Comparison of ENCODE assay signal across 9 mouse cellular contexts in the genomic region with DNA sequence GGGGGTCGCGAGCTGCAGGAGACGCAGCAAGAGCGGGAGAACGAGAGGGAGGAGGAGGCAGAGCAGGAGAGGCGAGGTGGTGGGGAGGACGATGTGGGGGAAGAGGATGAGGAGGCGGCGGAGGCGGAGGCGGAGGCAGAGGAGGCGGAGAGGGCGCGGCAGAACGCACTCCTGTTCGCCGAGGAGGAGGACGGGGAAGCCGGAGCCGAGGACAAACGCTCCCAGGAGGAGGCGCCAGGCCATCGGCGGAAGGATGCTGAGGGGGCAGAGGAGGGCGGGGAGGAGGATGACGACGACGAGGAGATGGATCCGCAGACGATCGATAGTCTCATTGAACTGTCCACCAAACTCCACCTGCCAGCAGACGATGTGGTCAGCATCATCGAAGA. TPM values are rescaled to one million over a fixed set of nuclear protein-coding genes. Genes with fewer than 3 reads are reported as not detected.
DNase-seq lines count a peak whose midpoint lies in the region; ATAC-seq and TF ChIP-seq lines count a peak whose summit lies in the region.
"Had no signal": no experiment of that assay in that cellular context is flagged by ENCODE, and none has a peak within 500 bp of the region (broad histone marks: within the 10 kb centered on the region; RNA-seq: fewer than 3 reads in every experiment).

No protein-coding gene starts in this region.

- peaks cover 28% of the 10 kb centered on the region for H3K4me1 ChIP-seq in spleen, adult 2 months (ENCODE audit: control insufficient read depth, insufficient read depth, insufficient read length)
- H3K4me1 ChIP-seq in cerebellum, adult 2 months (ENCODE audit: control insufficient read depth, insufficient read depth, low read length): no peaks in the 10 kb centered on the region
- peaks cover 20% of the 10 kb centered on the region for H3K4me1 ChIP-seq in midbrain, embryonic 14.5 days (ENCODE audit: control insufficient read depth, insufficient read depth, low read length)

- peaks cover 21% of the 10 kb centered on the region for H3K27me3 ChIP-seq in spleen, adult 2 months (ENCODE audit: control insufficient read depth, insufficient read depth, low read length)
- no peaks in the 10 kb centered on the region for H3K27me3 ChIP-seq in cerebellum, adult 2 months (ENCODE audit: control insufficient read depth, insufficient read depth, low read length)
- peaks cover 38% of the 10 kb centered on the region for H3K27me3 ChIP-seq in midbrain, embryonic 14.5 days (ENCODE audit: control insufficient read depth, insufficient read depth, low read length)

- no peaks in the 10 kb centered on the region for H3K9me3 ChIP-seq in midbrain, embryonic 14.5 days (ENCODE audit: control insufficient read depth, low read length)

- no peak for TF ChIP-seq POLR2A in spleen, adult 2 months (IDR thresholded peaks at IDR 0.05; ENCODE audit: low read depth, low read length)
- TF ChIP-seq POLR2A in cerebellum, adult 2 months (IDR thresholded peaks at IDR 0.05; ENCODE audit: borderline replicate concordance, insufficient read depth, low read length): no peak

- no peak for ATAC-seq in midbrain, embryonic 14.5 days (ENCODE audit: low FRiP score, low TSS enrichment)

- H3K9ac ChIP-seq in midbrain, embryonic 14.5 days (replicated peaks; ENCODE audit: low read length): peak overlapping the region; percentile 60

- WGBS in spleen, adult 2 months: 1% methylated on average over 26 of the region's 33 CpGs
- WGBS in cerebellum, adult 2 months: under 1% methylated on average over 33 of the region's 33 CpGs
- WGBS in midbrain, embryonic 14.5 days: 0% methylated on average over 33 of the region's 33 CpGs

- no peak for DNase-seq in spleen, adult 2 months (ENCODE audit: low read depth in 1 of 2, low spot score in 2 of 2)
- no peak for DNase-seq in spleen, postnatal 14 days (ENCODE audit: low spot score in 2 of 2)
- DNase-seq in cerebellum, adult 2 months: peak; percentile 54 to 61
- peak; percentile 43 to 47 for DNase-seq in frontal cortex, postnatal 14 days (ENCODE audit: low spot score in 2 of 2)
- peak; percentile 71 for DNase-seq in left cerebral cortex, adult 2 months (ENCODE audit: extremely low spot score in 1 of 2, low spot score in 2 of 2)
- peak; percentile 63 for DNase-seq in midbrain, embryonic 14.5 days
- DNase-seq in thymus, postnatal 14 days: peak; percentile 44
- no peak for DNase-seq in ovary, postnatal 36 days (ENCODE audit: low spot score)

- H3K4me2 ChIP-seq in midbrain, embryonic 14.5 days (ENCODE audit: low read length): peak overlapping the region; percentile 100

- peak overlapping the region; percentile 51 for H3K4me3 ChIP-seq in spleen, adult 2 months (ENCODE audit: extremely low read depth, insufficient read depth, insufficient read length)
- H3K4me3 ChIP-seq in cerebellum, adult 2 months (replicated peaks; ENCODE audit: insufficient read depth, low read depth, low read length): peak overlapping the region; percentile 54
- peak overlapping the region; percentile 65 for H3K4me3 ChIP-seq in left cerebral cortex, adult 2 months
- H3K4me3 ChIP-seq in midbrain, embryonic 14.5 days (replicated peaks; ENCODE audit: low read depth, low read length): peak overlapping the region; percentile 52

- intact Hi-C loops in left cerebral cortex, adult 2 months (cut with DNase I): loop anchor here (1.0 to 5.0 kb wide), 2 partner anchors 71 to 275 kb away; partner anchors contain the start of gene Srrt

- peaks cover 3% of the 10 kb centered on the region; the same call in 1 of the 2 replicates for H3K36me3 ChIP-seq in spleen, adult 2 months (ENCODE audit: control insufficient read depth, insufficient read depth, low read length)
- peaks cover 21% of the 10 kb centered on the region for H3K36me3 ChIP-seq in midbrain, embryonic 14.5 days (ENCODE audit: control insufficient read depth, insufficient read depth, low read length)

- no peak overlapping the region for H3K27ac ChIP-seq in spleen, adult 2 months (ENCODE audit: insufficient read depth, low read length)
- no peak overlapping the region for H3K27ac ChIP-seq in cerebellum, adult 2 months (ENCODE audit: insufficient read depth, low read length)
- peak overlapping the region; percentile 93 for H3K27ac ChIP-seq in left cerebral cortex, adult 2 months
- H3K27ac ChIP-seq in midbrain, embryonic 14.5 days (replicated peaks; ENCODE audit: low read depth, low read length): peak overlapping the region; percentile 32; the same call in 1 of the 2 replicates

- no peak for TF ChIP-seq CTCF in spleen, adult 2 months (IDR thresholded peaks at IDR 0.05; ENCODE audit: extremely low read depth, insufficient read depth, insufficient read length, insufficient replicate concordance)
- no peak for TF ChIP-seq CTCF in cerebellum, adult 2 months (IDR thresholded peaks at IDR 0.05; ENCODE audit: borderline replicate concordance, insufficient read depth, low read depth, low read length)
- TF ChIP-seq CTCF in left cerebral cortex, adult 2 months (IDR thresholded peaks at IDR 0.05): peak; percentile 4

RNA-seq across cellular contexts. Expression of gene Vgf, which starts 5.8 kb away (rescaled TPM):
- polyA plus RNA-seq in spleen, adult 2 months (2012; rRNA removed): not detected in 2 replicates
- 62.1 and 65.4 TPM in 2 replicates for polyA plus RNA-seq in cerebellum, adult 2 months (2012; rRNA removed)
- total RNA-seq in left cerebral cortex, adult 2 months (2021): 100 to 1,000 TPM; 433 to 446 TPM
- polyA plus RNA-seq in midbrain, embryonic 14.5 days (2014; fragmentation: Nextera tagmentation; extraction: Ambion mirVana): 4.8 and 6.9 TPM in 2 replicates
- polyA plus RNA-seq: gonadal fat pad, adult 2 months had no signal

RNA-seq across cellular contexts. Expression of gene Ap1s1, which starts 13.9 kb away (rescaled TPM):
- polyA plus RNA-seq in spleen, adult 2 months (2012; rRNA removed): 15.0 and 16.2 TPM in 2 replicates
- 147 and 168 TPM in 2 replicates for polyA plus RNA-seq in cerebellum, adult 2 months (2012; rRNA removed)
- 100 to 1,000 TPM; 349 to 354 TPM for total RNA-seq in left cerebral cortex, adult 2 months (2021)
- 214 and 238 TPM in 2 replicates for polyA plus RNA-seq in midbrain, embryonic 14.5 days (2014; fragmentation: Nextera tagmentation; extraction: Ambion mirVana)

RNA-seq across cellular contexts. Expression of gene Serpine1, which starts 40.0 kb away (rescaled TPM):
- polyA plus RNA-seq in spleen, adult 2 months (2012; rRNA removed): 1.6 and 2.1 TPM in 2 replicates
- polyA plus RNA-seq in cerebellum, adult 2 months (2012; rRNA removed): 0.38 and 0.48 TPM in 2 replicates
- 1 to 10 TPM in 1 of 2 experiments, under 1 TPM in 1; 0.91 to 1.1 TPM for total RNA-seq in left cerebral cortex, adult 2 months (2021)
- polyA plus RNA-seq in midbrain, embryonic 14.5 days (2014; fragmentation: Nextera tagmentation; extraction: Ambion mirVana): 0.26 and 0.28 TPM in 2 replicates

RNA-seq across cellular contexts. Expression of gene Znhit1, which starts 44.2 kb away (rescaled TPM):
- 32.4 and 41.5 TPM in 2 replicates for polyA plus RNA-seq in spleen, adult 2 months (2012; rRNA removed)
- polyA plus RNA-seq in cerebellum, adult 2 months (2012; rRNA removed): 86.8 and 95.4 TPM in 2 replicates
- 10 to 100 TPM; 82.0 to 91.0 TPM for total RNA-seq in left cerebral cortex, adult 2 months (2021)
- 94.0 and 117 TPM in 2 replicates for polyA plus RNA-seq in midbrain, embryonic 14.5 days (2014; fragmentation: Nextera tagmentation; extraction: Ambion mirVana)

RNA-seq across cellular contexts. Expression of gene Plod3, which starts 45.2 kb away (rescaled TPM):
- polyA plus RNA-seq in spleen, adult 2 months (2012; rRNA removed): 37.2 and 41.6 TPM in 2 replicates
- polyA plus RNA-seq in cerebellum, adult 2 months (2012; rRNA removed): 38.6 and 39.7 TPM in 2 replicates
- total RNA-seq in left cerebral cortex, adult 2 months (2021): 10 to 100 TPM; 38.7 to 39.1 TPM
- polyA plus RNA-seq in midbrain, embryonic 14.5 days (2014; fragmentation: Nextera tagmentation; extraction: Ambion mirVana): 25.8 and 28.1 TPM in 2 replicates

Comparison
In these comparisons a context has a peak if more than half of its experiments do, and no peak if none do; other contexts are left out.
1. DNase-seq: peak in cerebellum, adult 2 months (2 of 2), frontal cortex, postnatal 14 days (2 of 2), left cerebral cortex, adult 2 months (2 of 2), midbrain, embryonic 14.5 days (single experiment) and thymus, postnatal 14 days (single experiment); none in spleen, adult 2 months (0 of 2), spleen, postnatal 14 days (0 of 2) and ovary, postnatal 36 days (single experiment).
2. H3K27ac ChIP-seq: peak in left cerebral cortex, adult 2 months (single experiment) and midbrain, embryonic 14.5 days (single experiment); none in spleen, adult 2 months (single experiment) and cerebellum, adult 2 months (single experiment).
3. Peak in every context shown above with its lines, with median percentiles within 50 percentile points of each other: H3K4me3 ChIP-seq.